Mouse (Mus musculus): ENCODE results near the gene Elof1. TPM values are rescaled to one million over a fixed set of nuclear protein-coding genes. Genes with fewer than 3 reads are reported as not detected.

The Elof1 gene
- polyA plus RNA-seq, 1 experiment from 2014 or later = 99.4 TPM

DNA sequence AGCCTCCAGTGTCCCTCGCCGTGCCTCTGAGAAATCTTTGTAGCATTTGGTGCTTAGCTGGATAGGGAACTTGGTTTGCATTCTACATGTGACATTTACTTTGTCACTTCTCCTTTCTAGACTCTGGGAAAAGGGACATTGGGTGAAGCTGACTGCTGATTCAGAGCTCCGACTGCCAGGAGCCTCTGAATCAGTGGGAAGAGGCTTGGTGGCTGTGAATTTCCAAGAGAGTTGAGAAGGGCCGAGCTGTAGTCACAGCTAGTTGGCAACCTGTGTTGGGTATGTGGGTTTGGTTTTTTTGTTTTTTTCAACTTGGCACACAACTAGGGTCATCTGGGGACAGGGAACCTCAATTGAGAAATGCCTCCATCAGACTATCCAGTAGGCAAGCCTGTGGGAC lies 2.6 kb upstream of the Elof1 start:
- Histone ChIP-seq H3K9me3 (ENCODE audit: control insufficient read depth) (no peaks in the 10 kb centered on the region), H3K36me3 (ENCODE audit: control insufficient read depth, insufficient read depth) (no peaks in the 10 kb centered on the region), H3K27ac (ENCODE audit: low read depth, low read length) (no peak overlapping the region), H3K27me3 (replicated peaks; ENCODE audit: control insufficient read depth, insufficient read depth, low read length) (no peaks in the 10 kb centered on the region), H3K9ac (ENCODE audit: low read depth, low read length) (no peak overlapping the region), H3K4me1 (replicated peaks; ENCODE audit: control insufficient read depth, insufficient read depth, low read length) (0 out of 2 replicates have a peak, but pooled peaks cover 4% of the 10 kb centered on the region), H3K4me2 (replicated peaks; ENCODE audit: low read depth) (no peak overlapping the region), H3K4me3 (ENCODE audit: low read depth, low read length) (no peak overlapping the region)
- ATAC-seq = no peak
- WGBS = 92% methylated on average over 4 of the region's 4 CpGs
- TF ChIP-seq CTCF (IDR thresholded peaks at IDR 0.05; ENCODE audit: low read depth) = no peak

DNA sequence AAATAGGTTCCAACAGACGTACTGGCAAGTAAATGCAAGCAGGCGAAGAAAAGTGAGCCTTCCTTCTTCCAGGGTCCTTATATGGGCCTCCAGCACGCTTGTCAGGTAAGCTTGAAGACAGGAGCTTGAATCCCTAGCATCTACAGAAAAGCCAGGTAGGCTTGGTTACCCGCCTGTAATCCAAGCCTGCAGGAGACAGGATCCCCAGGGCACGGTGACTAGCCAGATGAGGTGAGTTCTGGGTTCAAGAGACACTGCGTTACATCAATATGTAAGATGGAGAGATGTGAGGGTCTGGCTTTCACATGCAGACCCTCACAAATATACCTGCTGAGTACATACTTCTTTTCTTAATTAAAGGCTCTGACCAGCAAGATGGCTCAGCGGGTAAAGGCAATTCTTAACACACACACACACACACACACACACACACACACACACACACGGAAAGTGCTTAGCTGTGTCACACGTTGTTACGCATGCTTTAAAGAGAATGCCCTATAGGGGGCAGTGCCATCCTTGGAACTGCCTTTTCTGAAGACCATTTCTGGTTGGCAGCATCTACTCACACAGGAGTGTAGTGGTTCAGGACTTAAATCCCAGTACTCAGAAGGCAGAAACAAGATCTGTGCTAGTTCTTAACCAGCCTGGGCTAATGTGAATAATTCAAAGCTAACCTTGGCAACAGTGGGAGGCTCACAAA lies 933 bp upstream of the Elof1 start:
- peak; percentile 86 for TF ChIP-seq CTCF (IDR thresholded peaks at IDR 0.05; ENCODE audit: low read depth)
- Histone ChIP-seq H3K27me3 (replicated peaks; ENCODE audit: control insufficient read depth, insufficient read depth, low read length) (no peaks in the 10 kb centered on the region), H3K9ac (ENCODE audit: low read depth, low read length) (no peak overlapping the region), H3K4me2 (replicated peaks; ENCODE audit: low read depth) (peak overlapping the region; percentile 87), H3K4me3 (ENCODE audit: low read depth, low read length) (no peak overlapping the region), H3K27ac (ENCODE audit: low read depth, low read length) (no peak overlapping the region), H3K36me3 (ENCODE audit: control insufficient read depth, insufficient read depth) (peaks cover 9% of the 10 kb centered on the region; the same call in 1 of the 2 replicates), H3K9me3 (ENCODE audit: control insufficient read depth) (no peaks in the 10 kb centered on the region), H3K4me1 (replicated peaks; ENCODE audit: control insufficient read depth, insufficient read depth, low read length) (0 out of 2 replicates have a peak, but pooled peaks cover 4% of the 10 kb centered on the region)
- ATAC-seq = no peak
- WGBS = 41% methylated on average over 10 of the region's 10 CpGs

DNA sequence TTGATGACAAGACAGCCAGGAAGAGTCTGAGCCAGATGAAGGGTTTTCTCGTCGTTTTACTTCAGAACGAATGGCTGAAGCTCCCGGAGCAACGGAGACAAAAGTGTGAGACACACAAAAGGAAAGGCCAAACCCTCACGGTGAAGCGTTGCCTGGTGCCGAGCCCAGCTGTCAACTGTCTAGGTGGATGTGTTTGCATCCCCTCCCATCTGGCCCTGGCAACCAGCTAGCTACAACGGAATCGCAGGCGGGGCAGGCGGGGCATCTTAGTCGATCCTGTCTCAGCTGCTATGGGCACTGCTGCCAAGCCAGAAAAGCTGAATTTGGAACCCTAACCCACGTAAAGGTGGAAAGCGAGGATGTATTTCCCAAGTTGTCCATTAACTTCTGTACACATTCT lies 886 bp downstream of the Elof1 start:
- WGBS = 19% methylated on average over 15 of the region's 15 CpGs
- Histone ChIP-seq H3K4me3 (ENCODE audit: low read depth, low read length) (peak overlapping the region; percentile 85), H3K36me3 (ENCODE audit: control insufficient read depth, insufficient read depth) (peaks cover 26% of the 10 kb centered on the region), H3K4me1 (replicated peaks; ENCODE audit: control insufficient read depth, insufficient read depth, low read length) (0 out of 2 replicates have a peak, but pooled peaks cover 4% of the 10 kb centered on the region), H3K27me3 (replicated peaks; ENCODE audit: control insufficient read depth, insufficient read depth, low read length) (no peaks in the 10 kb centered on the region), H3K9ac (ENCODE audit: low read depth, low read length) (peak overlapping the region; percentile 87), H3K27ac (ENCODE audit: low read depth, low read length) (no peak overlapping the region), H3K9me3 (ENCODE audit: control insufficient read depth) (no peaks in the 10 kb centered on the region), H3K4me2 (replicated peaks; ENCODE audit: low read depth) (peak overlapping the region; percentile 87)
- ATAC-seq = no peak
- TF ChIP-seq CTCF (IDR thresholded peaks at IDR 0.05; ENCODE audit: low read depth) = no peak

DNA sequence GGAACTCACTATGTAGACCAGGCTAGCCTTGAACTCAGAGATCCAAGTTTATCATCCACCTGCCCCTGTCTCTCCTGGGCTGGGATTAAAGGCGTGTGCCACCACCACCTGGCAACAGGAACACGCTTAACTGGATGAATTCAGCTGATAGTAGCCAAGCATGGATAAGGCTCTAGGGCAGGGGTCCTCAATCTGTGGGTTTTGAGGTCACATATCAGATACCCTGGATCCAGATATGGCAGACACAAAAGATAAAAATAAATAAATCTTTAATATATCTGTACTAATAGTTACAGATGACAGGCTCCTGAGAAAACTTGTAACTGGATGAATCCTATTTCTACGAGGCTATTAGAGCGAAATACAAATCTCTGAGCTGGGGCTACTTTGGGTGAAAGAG lies 1.3 kb downstream of the Elof1 start:
- peak overlapping the region; percentile 85 for H3K4me3 ChIP-seq (ENCODE audit: low read depth, low read length)
- H3K36me3 ChIP-seq (ENCODE audit: control insufficient read depth, insufficient read depth) = peaks cover 26% of the 10 kb centered on the region
- H3K27ac ChIP-seq (ENCODE audit: low read depth, low read length) = no peak overlapping the region
- TF ChIP-seq CTCF (IDR thresholded peaks at IDR 0.05; ENCODE audit: low read depth) = no peak
- WGBS = 78% methylated on average over 4 of the region's 4 CpGs
- no peak overlapping the region for H3K9ac ChIP-seq (ENCODE audit: low read depth, low read length)
- no peak for ATAC-seq
- no peaks in the 10 kb centered on the region for H3K9me3 ChIP-seq (ENCODE audit: control insufficient read depth)
- H3K27me3 ChIP-seq (replicated peaks; ENCODE audit: control insufficient read depth, insufficient read depth, low read length) = no peaks in the 10 kb centered on the region
- peak overlapping the region; percentile 87 for H3K4me2 ChIP-seq (replicated peaks; ENCODE audit: low read depth)
- 0 out of 2 replicates have a peak, but pooled peaks cover 4% of the 10 kb centered on the region for H3K4me1 ChIP-seq (replicated peaks; ENCODE audit: control insufficient read depth, insufficient read depth, low read length)

DNA sequence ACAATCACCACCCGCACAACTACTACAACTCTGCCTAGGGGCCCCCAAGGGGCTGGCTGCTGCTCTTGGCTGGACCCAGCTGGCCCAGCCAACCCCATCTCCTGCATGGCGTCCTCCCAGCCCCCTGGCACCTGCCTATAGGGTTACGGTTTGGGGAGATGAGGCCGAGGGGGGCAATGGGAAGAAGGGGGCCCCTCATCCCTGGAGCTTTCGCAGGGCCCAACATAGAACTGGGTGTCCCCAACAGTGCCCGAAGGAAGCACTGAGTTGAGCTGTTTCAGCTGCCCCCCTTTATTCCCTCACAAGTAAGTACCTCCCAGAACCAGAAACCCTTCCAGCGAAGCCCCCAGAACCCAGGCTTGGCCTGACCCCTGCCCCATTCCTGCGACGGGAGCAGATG lies 8.8 kb downstream of the Elof1 start:
- Histone ChIP-seq H3K4me1 (replicated peaks; ENCODE audit: control insufficient read depth, insufficient read depth, low read length) (no peaks in the 10 kb centered on the region), H3K36me3 (ENCODE audit: control insufficient read depth, insufficient read depth) (peaks cover 31% of the 10 kb centered on the region), H3K9me3 (ENCODE audit: control insufficient read depth) (no peaks in the 10 kb centered on the region), H3K4me3 (ENCODE audit: low read depth, low read length) (no peak overlapping the region), H3K4me2 (replicated peaks; ENCODE audit: low read depth) (no peak overlapping the region), H3K27ac (ENCODE audit: low read depth, low read length) (no peak overlapping the region), H3K9ac (ENCODE audit: low read depth, low read length) (no peak overlapping the region), H3K27me3 (replicated peaks; ENCODE audit: control insufficient read depth, insufficient read depth, low read length) (no peaks in the 10 kb centered on the region)
- 90% methylated on average over 9 of the region's 9 CpGs for WGBS
- no peak for ATAC-seq
- TF ChIP-seq CTCF (IDR thresholded peaks at IDR 0.05; ENCODE audit: low read depth) = no peak

DNA sequence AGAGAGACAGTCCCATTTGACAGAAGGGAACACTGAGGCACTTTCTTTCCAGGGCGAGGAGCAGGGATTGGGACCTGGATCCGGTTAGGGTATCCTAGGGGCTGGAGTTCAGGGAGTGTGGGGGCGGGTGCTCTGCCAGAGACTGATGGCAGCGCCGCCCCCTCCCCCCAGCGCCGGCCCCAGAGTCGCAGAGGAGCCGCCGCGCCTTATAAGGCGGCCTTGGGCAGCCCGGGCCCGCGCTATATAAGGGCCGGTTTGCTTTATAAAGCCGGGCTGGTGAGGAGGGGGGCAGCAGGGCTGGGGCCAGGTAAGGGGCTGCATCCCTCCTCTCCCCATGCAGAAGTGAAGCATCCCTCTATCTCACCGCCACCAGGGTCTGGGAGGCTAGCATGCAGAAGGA lies 17.1 kb downstream of the Elof1 start:
- ATAC-seq = peak; percentile 11; the same call in 1 of the 2 replicates
- H3K9me3 ChIP-seq (ENCODE audit: control insufficient read depth) = no peaks in the 10 kb centered on the region
- 3% methylated on average over 18 of the region's 18 CpGs for WGBS
- no peaks in the 10 kb centered on the region for H3K36me3 ChIP-seq (ENCODE audit: control insufficient read depth, insufficient read depth)
- no peak overlapping the region for H3K9ac ChIP-seq (ENCODE audit: low read depth, low read length)
- TF ChIP-seq CTCF (IDR thresholded peaks at IDR 0.05; ENCODE audit: low read depth) = no peak
- no peaks in the 10 kb centered on the region for H3K4me1 ChIP-seq (replicated peaks; ENCODE audit: control insufficient read depth, insufficient read depth, low read length)
- H3K27ac ChIP-seq (ENCODE audit: low read depth, low read length) = no peak overlapping the region
- H3K27me3 ChIP-seq (replicated peaks; ENCODE audit: control insufficient read depth, insufficient read depth, low read length) = peaks cover 20% of the 10 kb centered on the region
- peak overlapping the region; percentile 7; the same call in 1 of the 2 replicates for H3K4me3 ChIP-seq (ENCODE audit: low read depth, low read length)
- H3K4me2 ChIP-seq (replicated peaks; ENCODE audit: low read depth) = peak overlapping the region; percentile 17; the same call in 1 of the 2 replicates

Data from intestine, postnatal 0 days (tissue).